Mouse (Mus musculus) CH12.LX (cell line): ENCODE measurements at regions not wholly inside any gene's neighbourhood (a gene's known extent, or its start where the extent isn't known, plus 50 kb on each side); places are given as distances from the start of the nearest gene placed in this dataset.

Experiments used
- DNase-seq: peaks from one replicate; pipeline ENCODE4 v3.0.0-alpha.2; 2013; ENCODE audit errors: extremely low read depth
- H3K27ac ChIP-seq: 2 replicates; pipeline ENCODE4 v1.5.1; 2012; ENCODE audit warnings: low read depth, mild to moderate bottlenecking, control low read depth, moderate library complexity; ENCODE audit not compliant: insufficient read depth
- H3K27me3 ChIP-seq: replicated peaks from 2 replicates; pipeline ENCODE3; 2012; ENCODE audit warnings: inconsistent platforms
- H3K36me3 ChIP-seq, 2 experiments: replicated peaks in 1 of 2; 2 replicates each; pipeline versions ENCODE3 to v1.6.1; 2012; ENCODE audit warnings: inconsistent platforms in 1 of 2, low read length in 1 of 2, mild to moderate bottlenecking in 1 of 2, mixed read lengths in 1 of 2, moderate library complexity in 1 of 2; ENCODE audit not compliant: control insufficient read depth in 1 of 2, insufficient read depth in 1 of 2
- H3K4me1 ChIP-seq, 2 experiments: 2 replicates each; pipeline ENCODE4 v1.6.1; 2012; ENCODE audit warnings: inconsistent platforms in 1 of 2, moderate library complexity in 1 of 2; ENCODE audit not compliant: insufficient read depth in 2 of 2, control insufficient read depth in 1 of 2
- H3K4me2 ChIP-seq: 2 replicates; pipeline ENCODE4 v1.6.1; 2012; ENCODE audit warnings: low read depth, mild to moderate bottlenecking, control low read depth; ENCODE audit not compliant: poor library complexity, insufficient read depth, severe bottlenecking
- H3K4me3 ChIP-seq, 3 experiments: fragments of 150-350 bp in 1 of 3; sonication (generic) in 1 of 3; replicated peaks in 1 of 3; 2 replicates each; pipeline versions ENCODE3 to v1.5.1; 2011 to 2012; ENCODE audit warnings: low read depth in 2 of 3, low read length in 2 of 3, mild to moderate bottlenecking in 2 of 3, moderate library complexity in 2 of 3, control low read depth in 1 of 3, improper control_type of control experiment in 1 of 3, inconsistent platforms in 1 of 3, mixed read lengths in 1 of 3; ENCODE audit not compliant: poor library complexity in 1 of 3
- H3K79me2 ChIP-seq: replicated peaks from 2 replicates; pipeline ENCODE4 v1.6.1; 2012; ENCODE audit warnings: mild to moderate bottlenecking, moderate library complexity; ENCODE audit not compliant: control insufficient read depth, poor library complexity, insufficient read depth, severe bottlenecking; ENCODE audit errors: extremely low read depth
- H3K9ac ChIP-seq: 2 replicates; pipeline ENCODE4 v1.6.1; 2012; ENCODE audit warnings: low read depth, mild to moderate bottlenecking, control low read depth, moderate library complexity; ENCODE audit not compliant: insufficient read depth
- H3K9me3 ChIP-seq: replicated peaks from 2 replicates; pipeline ENCODE3; 2012; ENCODE audit warnings: low read length, inconsistent platforms, mixed read lengths
- CTCF ChIP-seq, 2 experiments: IDR thresholded peaks in 1 of 2; conservative IDR thresholded peaks in 1 of 2; 2 replicates each; pipeline ENCODE4 v1.5.1; 2011 to 2012; ENCODE audit warnings: low read depth in 2 of 2, low read length in 2 of 2, improper control_type of control experiment in 1 of 2, inconsistent platforms in 1 of 2, mild to moderate bottlenecking in 1 of 2, moderate library complexity in 1 of 2
- E2F4 ChIP-seq: IDR thresholded peaks from 2 replicates; pipeline ENCODE4 v1.6.1; 2011; ENCODE audit warnings: low read depth, low read length, improper control_type of control experiment; ENCODE audit not compliant: insufficient replicate concordance
- ELF1 ChIP-seq: IDR thresholded peaks from 2 replicates; pipeline ENCODE4 v1.6.1; 2014; ENCODE audit warnings: low read depth, mild to moderate bottlenecking, inconsistent platforms, low read length, improper control_type of control experiment
- EP300 ChIP-seq: IDR thresholded peaks from 2 replicates; pipeline ENCODE4 v1.6.1; 2011; ENCODE audit warnings: low read length, improper control_type of control experiment
- ETS1 ChIP-seq: conservative IDR thresholded peaks from 2 replicates; pipeline ENCODE4 v1.6.1; 2012; ENCODE audit warnings: low read depth, mild to moderate bottlenecking, inconsistent platforms, low read length, improper control_type of control experiment, moderate library complexity
- HCFC1 ChIP-seq: IDR thresholded peaks from 2 replicates; pipeline ENCODE4 v1.6.1; 2012; ENCODE audit warnings: low read depth, mild to moderate bottlenecking, inconsistent platforms, low read length, improper control_type of control experiment
- JUN ChIP-seq: IDR thresholded peaks from 2 replicates; pipeline ENCODE4 v1.6.1; 2011; ENCODE audit warnings: low read depth, mild to moderate bottlenecking, low read length, improper control_type of control experiment, moderate library complexity; ENCODE audit not compliant: insufficient read depth
- JUND ChIP-seq: conservative IDR thresholded peaks from 2 replicates; pipeline ENCODE4 v1.6.1; 2011; ENCODE audit warnings: low read depth, low read length, improper control_type of control experiment
- MAFK ChIP-seq: IDR thresholded peaks from 2 replicates; pipeline ENCODE4 v1.6.1; 2011; ENCODE audit warnings: low read length, improper control_type of control experiment; ENCODE audit not compliant: insufficient replicate concordance
- MAX ChIP-seq: IDR thresholded peaks from 2 replicates; pipeline ENCODE4 v1.6.1; 2011; ENCODE audit warnings: low read length, improper control_type of control experiment
- MAZ ChIP-seq: IDR thresholded peaks from 2 replicates; pipeline ENCODE4 v1.6.1; 2012; ENCODE audit warnings: low read depth, mild to moderate bottlenecking, inconsistent platforms, low read length, improper control_type of control experiment, moderate library complexity
- MEF2A ChIP-seq: IDR thresholded peaks from 2 replicates; pipeline ENCODE4 v1.6.1; 2014; ENCODE audit warnings: low read depth, mild to moderate bottlenecking, inconsistent platforms, low read length, improper control_type of control experiment, borderline replicate concordance
- MXI1 ChIP-seq: IDR thresholded peaks from 2 replicates; pipeline ENCODE4 v1.6.1; 2011; ENCODE audit warnings: mild to moderate bottlenecking, low read depth, low read length, improper control_type of control experiment
- MYC ChIP-seq: IDR thresholded peaks from 2 replicates; pipeline ENCODE4 v1.6.1; 2011; ENCODE audit warnings: low read depth, mild to moderate bottlenecking, improper control_type of control experiment, low read length
- PAX5 ChIP-seq: IDR thresholded peaks from 2 replicates; pipeline ENCODE4 v1.6.1; 2012; ENCODE audit warnings: low read length, inconsistent platforms, mixed read lengths
- POLR2A ChIP-seq: IDR thresholded peaks from 2 replicates; pipeline ENCODE4 v1.6.1; 2011; ENCODE audit warnings: low read depth, mild to moderate bottlenecking, improper control_type of control experiment, low read length
- POLR2AphosphoS2 ChIP-seq: IDR thresholded peaks from 2 replicates; pipeline ENCODE4 v1.6.1; 2011; ENCODE audit warnings: low read depth, low read length, improper control_type of control experiment
- RAD21 ChIP-seq: IDR thresholded peaks from 2 replicates; pipeline ENCODE4 v1.6.1; 2011; ENCODE audit warnings: low read depth, mild to moderate bottlenecking, low read length, improper control_type of control experiment, moderate library complexity
- SMC3 ChIP-seq: IDR thresholded peaks from 2 replicates; pipeline ENCODE4 v1.6.1; 2011; ENCODE audit warnings: low read depth, low read length, improper control_type of control experiment
- TBP ChIP-seq: conservative IDR thresholded peaks from 2 replicates; pipeline ENCODE4 v1.6.1; 2011; ENCODE audit warnings: low read depth, low read length, improper control_type of control experiment
- UBTF ChIP-seq: IDR thresholded peaks from 2 replicates; pipeline ENCODE4 v1.6.1; 2012; ENCODE audit warnings: low read depth, mild to moderate bottlenecking, inconsistent platforms, low read length, improper control_type of control experiment, moderate library complexity
- USF1 ChIP-seq: IDR thresholded peaks from 2 replicates; pipeline ENCODE4 v1.6.1; 2014; ENCODE audit warnings: low read depth, mild to moderate bottlenecking, inconsistent platforms, low read length, improper control_type of control experiment
- ZNF384 ChIP-seq: IDR thresholded peaks from 2 replicates; pipeline ENCODE4 v1.6.1; 2012; ENCODE audit warnings: low read depth, low read length, improper control_type of control experiment, inconsistent platforms
- dilution Hi-C: fragments of 300-500 bp; cut with MboI; formaldehyde crosslinking; loops from 2 replicates; pipeline ENCODE4 v1.14.3; 2020; ENCODE audit warnings: low sequenced_read_pairs; ENCODE audit not compliant: extremely low pct_unique_long_range_greater_than_20kb, extremely low pct_ligation_motif_present
- in situ Hi-C: fragments of 300-500 bp; cut with MboI; formaldehyde crosslinking; loops from 3 replicates; pipeline ENCODE4 v1.14.3; 2019; ENCODE audit warnings: low sequenced_read_pairs, low pct_ligation_motif_present, low pct_unique_long_range_greater_than_20kb, mixed read lengths

DNA sequence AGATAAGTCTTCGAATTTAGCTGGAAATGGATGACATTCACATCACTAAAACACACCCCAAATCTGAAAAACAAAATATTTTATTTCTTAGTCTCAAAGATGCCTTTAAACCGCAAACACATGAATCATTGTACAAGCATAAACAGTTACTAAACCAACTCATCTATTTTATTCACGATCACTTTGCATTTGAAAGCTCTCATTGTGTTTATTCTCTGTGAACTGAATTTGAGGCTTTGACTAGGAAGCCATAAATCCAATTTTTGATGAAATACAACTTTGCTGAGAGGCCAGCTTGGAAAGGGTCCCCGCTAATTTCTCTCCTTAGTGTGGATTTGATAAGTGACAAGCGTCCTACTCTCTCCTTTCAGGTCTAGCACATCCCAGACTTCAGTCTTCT, 113.5 kb upstream of the Fam19a1 start:
- dilution Hi-C loops, result no loop called here
- Histone ChIP-seq H3K9me3 (peaks cover 2% of the 10 kb centered on the region), H3K27ac (no peak overlapping the region), H3K79me2 (no peaks in the 10 kb centered on the region), H3K4me2 (no peak overlapping the region), H3K4me3 (no peak overlapping the region), H3K9ac (no peak overlapping the region), H3K4me1 (no peaks in the 10 kb centered on the region), H3K36me3 (no peaks in the 10 kb centered on the region), H3K27me3 (no peaks in the 10 kb centered on the region)
- in situ Hi-C loops, result no loop called here
- TF ChIP-seq MAZ, result no peak
- no peak for DNase-seq

DNA sequence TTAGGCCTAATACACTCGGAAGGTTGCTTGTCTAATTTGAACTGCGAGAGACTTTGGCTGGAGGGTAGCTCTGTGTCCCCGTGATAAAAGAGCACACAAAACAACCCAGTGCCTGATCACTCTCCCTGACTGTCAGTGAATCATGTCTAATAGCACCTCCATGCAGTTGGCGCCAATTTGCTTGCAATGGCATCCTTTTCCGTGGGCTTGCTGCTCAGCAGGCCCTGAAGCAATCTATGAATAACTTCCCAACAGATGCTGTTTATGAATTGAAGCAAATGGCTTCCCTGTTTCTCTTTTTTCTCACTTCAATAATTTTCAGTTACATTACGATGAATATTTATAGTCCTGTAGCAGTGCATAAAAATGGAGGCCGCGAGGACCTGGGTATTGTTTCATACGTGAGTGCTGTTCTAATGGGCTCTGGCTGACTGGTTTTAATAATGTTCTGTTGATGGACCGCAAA, 112.9 kb upstream of the Fam19a1 start:
- Histone ChIP-seq H3K4me1 (no peaks in the 10 kb centered on the region), H3K27me3 (no peaks in the 10 kb centered on the region), H3K27ac (no peak overlapping the region), H3K79me2 (no peaks in the 10 kb centered on the region), H3K9me3 (peaks cover 2% of the 10 kb centered on the region), H3K4me2 (no peak overlapping the region), H3K9ac (no peak overlapping the region), H3K36me3 (no peaks in the 10 kb centered on the region), H3K4me3 (no peak overlapping the region)
- dilution Hi-C loops, result no loop called here
- no peak for DNase-seq
- TF ChIP-seq EP300 (no peak), POLR2AphosphoS2 (no peak), JUN (no peak), PAX5 (no peak), ELF1 (no peak), MXI1 (no peak), ETS1 (no peak), MAZ (no peak), USF1 (no peak), ZNF384 (no peak), JUND (no peak), CTCF (conservative IDR thresholded peaks at IDR 0.05 in 1 of 2, IDR thresholded peaks at IDR 0.05 in 1 of 2; ENCODE audit: low read depth in 2 of 2, low read length in 2 of 2) (no peak)
- in situ Hi-C loops, result no loop called here

DNA sequence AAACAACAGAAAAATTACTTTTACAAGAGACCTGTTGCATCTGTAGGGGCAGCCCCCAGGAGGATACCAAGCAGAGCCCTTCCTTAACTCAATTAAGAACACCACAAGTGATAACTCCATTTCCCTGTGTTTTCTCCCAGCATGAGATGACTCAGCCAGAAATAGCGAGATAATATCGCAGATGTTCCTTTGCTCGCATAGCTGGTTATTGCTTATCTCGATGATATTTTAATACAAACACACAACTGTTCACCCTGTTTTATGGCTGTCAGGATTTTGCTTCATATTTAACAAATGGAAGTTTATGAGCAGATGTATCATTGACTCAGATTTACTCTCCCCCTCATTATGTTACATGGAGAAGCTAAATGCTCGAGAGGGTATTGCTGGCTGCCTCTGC, 101.7 kb upstream of the Fam19a1 start:
- Histone ChIP-seq H3K4me3 (no peak overlapping the region), H3K4me1 (no peaks in the 10 kb centered on the region), H3K27ac (no peak overlapping the region), H3K79me2 (no peaks in the 10 kb centered on the region), H3K9ac (no peak overlapping the region), H3K36me3 (no peaks in the 10 kb centered on the region), H3K27me3 (no peaks in the 10 kb centered on the region), H3K9me3 (peaks cover 13% of the 10 kb centered on the region), H3K4me2 (no peak overlapping the region)
- in situ Hi-C loops, result no loop called here
- dilution Hi-C loops, result no loop called here
- DNase-seq, result no peak
- TF ChIP-seq E2F4 (no peak), HCFC1 (no peak), MEF2A (no peak), MYC (no peak), JUN (no peak), POLR2A (no peak), MAFK (no peak), SMC3 (no peak), MAX (no peak), RAD21 (no peak), UBTF (no peak), TBP (no peak)
